Mouse (Mus musculus) MEL (cell line): ENCODE measurements around the gene Pttg1. TPM values are rescaled to one million over a fixed set of nuclear protein-coding genes. Genes with fewer than 3 reads are reported as not detected.

Experiments used
- DNase-seq: peaks from one replicate; pipeline ENCODE4 v3.0.0; 2011; ENCODE audit warnings: low read depth, low spot score
- H3K27ac ChIP-seq: 2 replicates; pipeline ENCODE4 v1.5.1; 2012; ENCODE audit warnings: low read depth, mild to moderate bottlenecking, control low read depth, low read length, moderate library complexity; ENCODE audit not compliant: control insufficient read depth
- H3K27me3 ChIP-seq, 2 experiments: fragments of 150-350 bp in 1 of 2; sonication (generic) in 1 of 2; 2 replicates each; pipeline ENCODE4 v1.6.1; 2012; ENCODE audit warnings: low read length in 2 of 2, mild to moderate bottlenecking in 2 of 2, improper control_type of control experiment in 1 of 2, moderate library complexity in 1 of 2; ENCODE audit not compliant: insufficient read depth in 2 of 2, control insufficient read depth in 1 of 2
- H3K36me3 ChIP-seq, 2 experiments: 2 replicates each; pipeline ENCODE4 v1.6.1; 2012 to 2014; ENCODE audit warnings: low read length in 2 of 2, improper control_type of control experiment in 1 of 2, inconsistent platforms in 1 of 2, mild to moderate bottlenecking in 1 of 2; ENCODE audit not compliant: insufficient read depth in 2 of 2, control insufficient read depth in 1 of 2
- H3K4me1 ChIP-seq, 2 experiments: fragments of 150-350 bp in 1 of 2; sonication (generic) in 1 of 2; 2 replicates each; pipeline ENCODE4 v1.6.1; 2012; ENCODE audit warnings: low read length in 2 of 2, improper control_type of control experiment in 1 of 2, mild to moderate bottlenecking in 1 of 2; ENCODE audit not compliant: insufficient read depth in 2 of 2, control insufficient read depth in 1 of 2
- H3K4me3 ChIP-seq, 2 experiments: fragments of 150-350 bp in 1 of 2; sonication (generic) in 1 of 2; 2 replicates each; pipeline ENCODE4 v1.5.1; 2012; ENCODE audit warnings: low read depth in 2 of 2, low read length in 2 of 2, mild to moderate bottlenecking in 2 of 2, moderate library complexity in 2 of 2, control low read depth in 1 of 2, improper control_type of control experiment in 1 of 2; ENCODE audit not compliant: control insufficient read depth in 1 of 2, insufficient read depth in 1 of 2
- H3K79me2 ChIP-seq: 2 replicates; pipeline ENCODE4 v1.6.1; 2012; ENCODE audit warnings: mild to moderate bottlenecking, low read length, moderate library complexity; ENCODE audit not compliant: control insufficient read depth, poor library complexity, insufficient read depth
- H3K9ac ChIP-seq: 2 replicates; pipeline ENCODE4 v1.6.1; 2012; ENCODE audit warnings: low read depth, mild to moderate bottlenecking, control low read depth, low read length, moderate library complexity; ENCODE audit not compliant: control insufficient read depth, poor library complexity, severe bottlenecking
- H3K9me3 ChIP-seq: fragments of 150-350 bp; sonication (generic); replicated peaks from 2 replicates; pipeline ENCODE4 v1.6.1; 2012; ENCODE audit warnings: mild to moderate bottlenecking, low read length, improper control_type of control experiment, moderate library complexity; ENCODE audit not compliant: insufficient read depth
- CHD1 ChIP-seq: IDR thresholded peaks from 2 replicates; pipeline ENCODE4 v1.6.1; 2012; ENCODE audit warnings: low read depth, mild to moderate bottlenecking, inconsistent platforms, low read length, improper control_type of control experiment
- CHD2 ChIP-seq: IDR thresholded peaks from 2 replicates; pipeline ENCODE4 v1.6.1; 2011; ENCODE audit warnings: low read length, improper control_type of control experiment
- EP300 ChIP-seq, 2 experiments: IDR thresholded peaks; 2 replicates each; pipeline ENCODE4 v1.6.1; 2011; ENCODE audit warnings: improper control_type of control experiment in 2 of 2, low read length in 2 of 2, low read depth in 1 of 2, mild to moderate bottlenecking in 1 of 2
- GABPA ChIP-seq: IDR thresholded peaks from 2 replicates; pipeline ENCODE4 v1.6.1; 2012; ENCODE audit warnings: low read depth, mild to moderate bottlenecking, inconsistent platforms, low read length, improper control_type of control experiment, moderate library complexity
- GATA1 ChIP-seq: IDR thresholded peaks from 2 replicates; pipeline ENCODE4 v1.6.1; 2011; ENCODE audit warnings: low read depth, low read length, improper control_type of control experiment
- HCFC1 ChIP-seq: IDR thresholded peaks from 2 replicates; pipeline ENCODE4 v1.6.1; 2012; ENCODE audit warnings: low read depth, mild to moderate bottlenecking, inconsistent platforms, low read length, improper control_type of control experiment, moderate library complexity
- KAT2A ChIP-seq: conservative IDR thresholded peaks from 2 replicates; pipeline ENCODE4 v1.6.1; 2012; ENCODE audit warnings: low read depth, low read length, improper control_type of control experiment, inconsistent platforms
- MAFK ChIP-seq: IDR thresholded peaks from 2 replicates; pipeline ENCODE4 v1.6.1; 2011; ENCODE audit warnings: low read depth, mild to moderate bottlenecking, low read length, improper control_type of control experiment, borderline replicate concordance
- MEF2A ChIP-seq: IDR thresholded peaks from 2 replicates; pipeline ENCODE4 v1.6.1; 2014; ENCODE audit warnings: low read depth, mild to moderate bottlenecking, inconsistent platforms, low read length, improper control_type of control experiment; ENCODE audit not compliant: poor library complexity, insufficient replicate concordance, severe bottlenecking; ENCODE audit errors: extremely low read depth
- MYC ChIP-seq: IDR thresholded peaks from 2 replicates; pipeline ENCODE4 v1.6.1; 2011; ENCODE audit warnings: low read depth, mild to moderate bottlenecking, low read length, improper control_type of control experiment, moderate library complexity
- NRF1 ChIP-seq: IDR thresholded peaks from 2 replicates; pipeline ENCODE4 v1.6.1; 2014; ENCODE audit warnings: low read depth, mild to moderate bottlenecking, inconsistent platforms, low read length, improper control_type of control experiment, moderate library complexity; ENCODE audit not compliant: poor library complexity, insufficient read depth, severe bottlenecking
- POLR2AphosphoS2 ChIP-seq: IDR thresholded peaks from 2 replicates; pipeline ENCODE4 v1.6.1; 2011; ENCODE audit warnings: low read length, improper control_type of control experiment
- POLR2AphosphoS5 ChIP-seq: IDR thresholded peaks from 2 replicates; pipeline ENCODE4 v1.6.1; 2012; ENCODE audit warnings: low read depth, borderline replicate concordance, mild to moderate bottlenecking, inconsistent platforms, low read length, moderate library complexity, mixed read lengths
- TCF12 ChIP-seq: IDR thresholded peaks from 2 replicates; pipeline ENCODE4 v1.6.1; 2014; ENCODE audit warnings: low read depth, mild to moderate bottlenecking, inconsistent platforms, low read length, improper control_type of control experiment, moderate library complexity
- USF1 ChIP-seq: IDR thresholded peaks from 2 replicates; pipeline ENCODE4 v1.6.1; 2014; ENCODE audit warnings: low read depth, mild to moderate bottlenecking, inconsistent platforms, low read length, improper control_type of control experiment, moderate library complexity
- ZC3H11A ChIP-seq: IDR thresholded peaks from 2 replicates; pipeline ENCODE4 v1.6.1; 2012; ENCODE audit warnings: low read depth, mild to moderate bottlenecking, inconsistent platforms, low read length, improper control_type of control experiment
- ZKSCAN1 ChIP-seq: IDR thresholded peaks from 2 replicates; pipeline ENCODE4 v1.6.1; 2012; ENCODE audit warnings: low read depth, mild to moderate bottlenecking, inconsistent platforms, low read length, improper control_type of control experiment, moderate library complexity
- polyA plus RNA-seq, 2 experiments: library from polyadenylated mRNA; stranded (reverse) in 1 of 2; unstranded in 1 of 2; fragments of >175 nt in 1 of 2; fragments of >200 nt in 1 of 2; gene quantifications; 2 replicates each; pipeline versions ENCODE4 v1.2.1 to v1.2.4; 2012; ENCODE audit warnings: low replicate concordance in 2 of 2, low read depth in 1 of 2; ENCODE audit not compliant: insufficient read length in 2 of 2, insufficient read depth in 1 of 2, missing spikeins in 1 of 2
- total RNA-seq: library from RNA; depleted of rRNA; stranded (reverse); fragments of 300-350 nt; gene quantifications from 2 replicates; pipeline ENCODE4 v1.2.3, GENCODE M21; 2012

Gene Pttg1
- total and polyA plus RNA-seq, 3 experiments: 73.6 to 140 TPM; not detected in 1

DNA sequence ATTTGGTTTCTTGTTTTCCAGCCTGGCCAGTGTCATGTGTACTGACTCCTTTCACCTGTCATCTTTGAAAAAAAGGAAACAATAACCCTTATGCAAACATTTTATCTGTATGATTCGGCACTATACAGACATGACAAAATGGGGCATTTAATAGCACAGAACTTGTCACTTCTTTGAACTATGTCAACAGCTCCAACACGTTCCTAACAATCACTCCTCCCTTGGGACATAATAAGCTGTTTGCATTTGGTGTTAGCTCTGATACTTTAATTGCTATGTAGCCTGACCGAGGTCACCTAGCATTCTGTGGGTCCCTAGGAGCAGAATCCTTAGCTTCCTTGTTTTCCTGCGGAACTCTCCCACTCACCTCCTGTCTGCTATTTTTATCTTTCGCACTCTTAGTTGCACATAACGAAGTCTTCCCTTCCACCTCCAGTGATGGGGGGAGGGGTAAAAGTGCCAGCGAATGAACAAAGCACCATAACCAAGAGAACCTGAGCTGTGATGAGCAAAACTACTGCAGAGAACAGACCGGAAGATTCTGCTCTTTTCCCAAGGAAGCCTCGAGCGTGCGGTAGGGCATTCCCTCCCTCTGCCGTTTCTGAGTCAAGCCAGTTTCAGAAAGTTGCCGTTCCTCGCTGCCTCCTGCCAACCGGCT lies 21.8 kb downstream of the Pttg1 start:
- no peaks in the 10 kb centered on the region for H3K36me3 ChIP-seq
- no peaks in the 10 kb centered on the region for H3K9me3 ChIP-seq
- no peaks in the 10 kb centered on the region for H3K79me2 ChIP-seq
- no peak for DNase-seq
- H3K9ac ChIP-seq: no peak overlapping the region
- peaks cover 0 to 3% of the 10 kb centered on the region in 2 experiments; a peak in 2 of 4 replicates for H3K27me3 ChIP-seq
- TF ChIP-seq USF1: no peak
- no peak for TF ChIP-seq MEF2A
- no peak for TF ChIP-seq CHD2
- TF ChIP-seq ZC3H11A: no peak
- no peak for TF ChIP-seq HCFC1
- no peak for TF ChIP-seq TCF12
- TF ChIP-seq GABPA: no peak
- no peak for TF ChIP-seq POLR2AphosphoS2
- TF ChIP-seq MAFK: no peak
- no peak for TF ChIP-seq NRF1
- no peak for TF ChIP-seq ZKSCAN1
- TF ChIP-seq CHD1: no peak
- TF ChIP-seq KAT2A: no peak
- no peak for TF ChIP-seq POLR2AphosphoS5
- no peak for TF ChIP-seq EP300 (IDR thresholded peaks at IDR 0.05; ENCODE audit: low read depth in 1 of 2, low read length in 2 of 2)
- no peak for TF ChIP-seq GATA1
- no peaks in the 10 kb centered on the region for H3K4me1 ChIP-seq
- H3K27ac ChIP-seq: no peak overlapping the region
- H3K4me3 ChIP-seq: no peak overlapping the region

DNA sequence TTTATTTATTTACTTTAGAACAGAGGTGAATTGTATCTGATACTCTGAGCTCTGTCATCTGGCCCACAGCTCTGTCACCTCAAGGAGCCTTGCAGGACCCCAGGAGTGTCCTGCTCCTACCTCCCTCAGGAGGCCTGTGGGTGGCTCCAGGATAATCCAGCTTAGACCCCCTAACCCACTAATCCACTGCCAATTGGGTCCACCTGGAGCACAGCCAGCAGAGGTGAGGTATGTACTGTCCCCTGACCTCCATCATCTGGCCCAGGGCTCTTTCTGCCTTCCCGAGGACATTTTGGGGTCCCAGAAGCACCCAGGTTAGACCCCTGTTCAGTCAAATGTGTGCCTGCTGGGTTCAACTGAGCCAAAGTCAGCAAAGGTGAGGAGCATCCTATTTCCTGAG lies 25.9 kb downstream of the Pttg1 start:
- Histone ChIP-seq H3K4me3 (no peak overlapping the region), H3K9me3 (no peaks in the 10 kb centered on the region), H3K27me3 (no peaks in the 10 kb centered on the region; a peak in 1 of 4 replicates), H3K36me3 (no peaks in the 10 kb centered on the region), H3K79me2 (no peaks in the 10 kb centered on the region), H3K4me1 (no peaks in the 10 kb centered on the region), H3K27ac (no peak overlapping the region), H3K9ac (no peak overlapping the region)
- no peak for DNase-seq
- TF ChIP-seq MYC: no peak
